Mouse (Mus musculus): ENCODE data around the gene Col6a5.

- TF ChIP-seq POLR2A (IDR thresholded peaks at IDR 0.05; ENCODE audit: control insufficient read depth, low read depth, low read length) = no peak
- peak; percentile 44; the same call in 1 of the 2 replicates for TF ChIP-seq CTCF (IDR thresholded peaks at IDR 0.05; ENCODE audit: control insufficient read depth, insufficient read depth, insufficient replicate concordance, low read depth, low read length)
Measured at GRCm38 (mm10) chr9:105857773-105858172, 102.7 kb downstream of the Col6a5 start.
